Mouse (Mus musculus): ENCODE data around the gene Rnf216. TPM values are rescaled to one million over a fixed set of nuclear protein-coding genes. Genes with fewer than 3 reads are reported as not detected.
"Not testable (repeated sequence)": the region's sequence is repeated elsewhere in the genome, so short reads cannot be mapped to it uniquely, and the experiment has no call there.

Gene Rnf216
- polyA plus RNA-seq, 1 experiment from 2014 or later, result 48.3 TPM

DNA sequence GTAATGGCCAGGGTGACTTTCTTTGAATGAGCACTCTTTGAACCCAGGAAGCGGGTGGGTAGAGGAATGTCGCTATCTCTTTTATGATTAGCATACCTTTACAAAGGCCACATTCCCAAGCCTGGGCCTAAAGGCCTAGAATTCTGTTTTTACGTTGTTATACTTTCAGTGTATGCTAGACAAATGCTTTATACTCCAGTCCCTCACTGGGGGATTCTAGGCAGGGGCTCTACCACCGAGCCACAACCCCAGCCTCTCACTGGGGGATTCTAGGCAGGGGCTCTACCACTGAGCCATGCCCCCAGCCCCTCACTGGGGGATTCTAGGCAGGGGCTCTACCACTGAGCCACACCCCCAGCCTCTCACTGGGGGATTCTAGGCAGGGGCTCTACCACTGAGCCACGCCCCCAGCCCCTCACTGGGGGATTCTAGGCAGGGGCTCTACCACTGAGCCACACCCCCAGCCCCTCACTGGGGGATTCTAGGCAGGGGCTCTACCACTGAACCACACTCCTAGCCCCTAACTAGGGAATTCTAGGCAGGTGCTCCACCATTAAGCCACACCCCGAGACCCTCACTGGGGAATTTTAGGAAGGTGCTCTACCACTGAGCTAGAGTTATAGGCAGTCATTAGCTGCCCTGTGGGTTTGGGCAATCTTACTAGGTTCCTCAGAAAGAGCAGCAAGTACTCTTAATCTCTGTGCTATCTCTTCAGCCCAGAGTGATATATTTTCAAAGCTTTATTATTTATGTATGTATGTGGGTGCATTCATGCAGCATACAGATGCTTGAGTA, 21.6 kb upstream of the Rnf216 start:
- H3K27ac ChIP-seq (ENCODE audit: low read depth, low read length); H3K9ac ChIP-seq (ENCODE audit: low read depth, low read length); H3K4me1 ChIP-seq (ENCODE audit: control insufficient read depth, insufficient read depth, low read length); H3K36me3 ChIP-seq (ENCODE audit: control insufficient read depth, insufficient read depth, low read length); H3K4me2 ChIP-seq (replicated peaks; ENCODE audit: low read depth, low read length); H3K27me3 ChIP-seq (ENCODE audit: control insufficient read depth, insufficient read depth, low read length); H3K4me3 ChIP-seq (ENCODE audit: low read length); ATAC-seq (ENCODE audit: low FRiP score, low TSS enrichment); H3K9me3 ChIP-seq (ENCODE audit: control insufficient read depth, low read length): not testable (repeated sequence)
- WGBS, result 84% methylated on average over 3 of the region's 6 CpGs

GRCm38 (mm10) chr5:143132935-143133514, 20.2 kb upstream of the Rnf216 start:
- no peak overlapping the region for H3K9ac ChIP-seq (ENCODE audit: low read depth, low read length)
- no peaks in the 10 kb centered on the region for H3K27me3 ChIP-seq (ENCODE audit: control insufficient read depth, insufficient read depth, low read length)
- no peak overlapping the region for H3K4me2 ChIP-seq (replicated peaks; ENCODE audit: low read depth, low read length)
- no peaks in the 10 kb centered on the region for H3K36me3 ChIP-seq (ENCODE audit: control insufficient read depth, insufficient read depth, low read length)
- H3K4me1 ChIP-seq (ENCODE audit: control insufficient read depth, insufficient read depth, low read length), result no peaks in the 10 kb centered on the region
- H3K4me3 ChIP-seq (ENCODE audit: low read length), result no peak overlapping the region
- no peak for ATAC-seq (ENCODE audit: low FRiP score, low TSS enrichment)
- H3K9me3 ChIP-seq (ENCODE audit: control insufficient read depth, low read length), result peaks cover 7% of the 10 kb centered on the region
- WGBS, result 85% methylated on average over 13 of the region's 13 CpGs
- no peak overlapping the region for H3K27ac ChIP-seq (ENCODE audit: low read depth, low read length)

GRCm38 (mm10) chr5:143130342-143130741, 17.5 kb upstream of the Rnf216 start:
- Histone ChIP-seq H3K27ac (ENCODE audit: low read depth, low read length) (no peak overlapping the region), H3K36me3 (ENCODE audit: control insufficient read depth, insufficient read depth, low read length) (no peaks in the 10 kb centered on the region)

GRCm38 (mm10) chr5:143129101-143129500, 16.3 kb upstream of the Rnf216 start:
- H3K4me3 ChIP-seq (ENCODE audit: low read length), result no peak overlapping the region
- H3K9me3 ChIP-seq (ENCODE audit: control insufficient read depth, low read length), result peaks cover 7% of the 10 kb centered on the region
- H3K27ac ChIP-seq (ENCODE audit: low read depth, low read length), result no peak overlapping the region
- no peak overlapping the region for H3K9ac ChIP-seq (ENCODE audit: low read depth, low read length)
- no peaks in the 10 kb centered on the region for H3K4me1 ChIP-seq (ENCODE audit: control insufficient read depth, insufficient read depth, low read length)
- 96% methylated on average over 16 of the region's 16 CpGs for WGBS
- ATAC-seq (ENCODE audit: low FRiP score, low TSS enrichment), result no peak
- H3K36me3 ChIP-seq (ENCODE audit: control insufficient read depth, insufficient read depth, low read length), result no peaks in the 10 kb centered on the region
- H3K27me3 ChIP-seq (ENCODE audit: control insufficient read depth, insufficient read depth, low read length), result no peaks in the 10 kb centered on the region
- no peak overlapping the region for H3K4me2 ChIP-seq (replicated peaks; ENCODE audit: low read depth, low read length)

More at GRCm38 (mm10) chr5:143130342-143130741, 17.5 kb upstream of the Rnf216 start:
- Histone ChIP-seq H3K9me3 (ENCODE audit: control insufficient read depth, low read length) (peaks cover 7% of the 10 kb centered on the region), H3K4me3 (ENCODE audit: low read length) (no peak overlapping the region), H3K27me3 (ENCODE audit: control insufficient read depth, insufficient read depth, low read length) (no peaks in the 10 kb centered on the region), H3K9ac (ENCODE audit: low read depth, low read length) (no peak overlapping the region), H3K4me2 (replicated peaks; ENCODE audit: low read depth, low read length) (no peak overlapping the region), H3K4me1 (ENCODE audit: control insufficient read depth, insufficient read depth, low read length) (no peaks in the 10 kb centered on the region)
- no peak for ATAC-seq (ENCODE audit: low FRiP score, low TSS enrichment)
- 94% methylated on average over 7 of the region's 7 CpGs for WGBS

- no peak overlapping the region for H3K4me3 ChIP-seq (ENCODE audit: low read length)
- 83% methylated on average over 8 of the region's 8 CpGs for WGBS
- H3K27me3 ChIP-seq (ENCODE audit: control insufficient read depth, insufficient read depth, low read length), result no peaks in the 10 kb centered on the region
- H3K4me1 ChIP-seq (ENCODE audit: control insufficient read depth, insufficient read depth, low read length), result no peaks in the 10 kb centered on the region
- H3K4me2 ChIP-seq (replicated peaks; ENCODE audit: low read depth, low read length), result no peak overlapping the region
- H3K27ac ChIP-seq (ENCODE audit: low read depth, low read length), result no peak overlapping the region
- H3K9me3 ChIP-seq (ENCODE audit: control insufficient read depth, low read length), result peaks cover 7% of the 10 kb centered on the region
- no peaks in the 10 kb centered on the region for H3K36me3 ChIP-seq (ENCODE audit: control insufficient read depth, insufficient read depth, low read length)
- no peak for ATAC-seq (ENCODE audit: low FRiP score, low TSS enrichment)
- no peak overlapping the region for H3K9ac ChIP-seq (ENCODE audit: low read depth, low read length)
These were observed 15.0 kb upstream of the Rnf216 start for GRCm38 (mm10) chr5:143127837-143128236.

DNA sequence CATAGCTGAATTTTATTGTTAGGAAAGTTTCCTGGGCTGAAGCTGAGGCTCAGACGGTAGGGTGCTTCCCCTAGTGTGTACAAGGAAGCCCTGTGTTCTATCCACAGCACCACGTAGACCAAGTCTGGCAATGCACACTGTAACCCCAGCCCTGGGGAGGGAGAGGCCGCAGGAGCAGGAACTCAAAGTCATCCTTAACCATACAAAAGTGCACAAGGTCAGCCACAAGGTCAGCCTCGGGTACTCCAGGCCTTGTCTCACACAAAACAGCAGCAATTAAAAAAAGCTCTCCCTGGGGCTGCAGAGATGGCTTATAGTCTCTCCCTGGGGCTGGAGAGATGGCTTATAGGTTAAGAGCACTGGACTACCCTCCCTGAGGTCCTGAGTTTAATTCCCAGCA, 14.1 kb upstream of the Rnf216 start:
- no peak for ATAC-seq (ENCODE audit: low FRiP score, low TSS enrichment)
- 63% methylated on average over 4 of the region's 4 CpGs for WGBS
- H3K36me3 ChIP-seq (ENCODE audit: control insufficient read depth, insufficient read depth, low read length), result no peaks in the 10 kb centered on the region

DNA sequence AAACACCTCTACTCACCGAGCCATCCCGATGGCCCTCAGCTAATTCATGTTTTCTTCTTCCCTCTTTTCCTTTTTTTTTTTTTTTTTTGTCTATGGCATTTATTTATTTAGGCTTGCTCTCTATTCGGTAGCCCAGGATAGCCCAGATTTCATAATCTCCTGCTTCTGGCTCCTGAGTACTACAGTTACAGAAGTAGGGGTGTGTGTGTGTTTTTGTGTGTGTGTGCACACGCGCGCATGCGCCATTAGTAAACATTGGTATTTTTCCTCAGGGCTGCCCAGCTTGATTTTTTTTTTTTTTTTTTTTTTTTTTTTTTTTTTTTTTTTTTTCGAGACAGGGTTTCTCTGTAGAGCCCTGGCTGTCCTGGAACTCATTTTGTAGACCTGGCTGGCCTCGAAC, 13.3 kb upstream of the Rnf216 start:
- Histone ChIP-seq H3K4me1 (ENCODE audit: control insufficient read depth, insufficient read depth, low read length) (no peaks in the 10 kb centered on the region), H3K4me3 (ENCODE audit: low read length) (no peak overlapping the region), H3K4me2 (replicated peaks; ENCODE audit: low read depth, low read length) (no peak overlapping the region), H3K9ac (ENCODE audit: low read depth, low read length) (no peak overlapping the region), H3K36me3 (ENCODE audit: control insufficient read depth, insufficient read depth, low read length) (no peaks in the 10 kb centered on the region), H3K9me3 (ENCODE audit: control insufficient read depth, low read length) (peaks cover 7% of the 10 kb centered on the region), H3K27me3 (ENCODE audit: control insufficient read depth, insufficient read depth, low read length) (no peaks in the 10 kb centered on the region), H3K27ac (ENCODE audit: low read depth, low read length) (no peak overlapping the region)
- ATAC-seq (ENCODE audit: low FRiP score, low TSS enrichment), result no peak
- WGBS, result 91% methylated on average over 9 of the region's 9 CpGs

More for the DNA sequence above, 14.1 kb upstream of the Rnf216 start:
- Histone ChIP-seq H3K9ac (ENCODE audit: low read depth, low read length) (no peak overlapping the region), H3K4me3 (ENCODE audit: low read length) (no peak overlapping the region), H3K27me3 (ENCODE audit: control insufficient read depth, insufficient read depth, low read length) (no peaks in the 10 kb centered on the region), H3K27ac (ENCODE audit: low read depth, low read length) (no peak overlapping the region), H3K4me1 (ENCODE audit: control insufficient read depth, insufficient read depth, low read length) (no peaks in the 10 kb centered on the region), H3K4me2 (replicated peaks; ENCODE audit: low read depth, low read length) (no peak overlapping the region), H3K9me3 (ENCODE audit: control insufficient read depth, low read length) (peaks cover 7% of the 10 kb centered on the region)

DNA sequence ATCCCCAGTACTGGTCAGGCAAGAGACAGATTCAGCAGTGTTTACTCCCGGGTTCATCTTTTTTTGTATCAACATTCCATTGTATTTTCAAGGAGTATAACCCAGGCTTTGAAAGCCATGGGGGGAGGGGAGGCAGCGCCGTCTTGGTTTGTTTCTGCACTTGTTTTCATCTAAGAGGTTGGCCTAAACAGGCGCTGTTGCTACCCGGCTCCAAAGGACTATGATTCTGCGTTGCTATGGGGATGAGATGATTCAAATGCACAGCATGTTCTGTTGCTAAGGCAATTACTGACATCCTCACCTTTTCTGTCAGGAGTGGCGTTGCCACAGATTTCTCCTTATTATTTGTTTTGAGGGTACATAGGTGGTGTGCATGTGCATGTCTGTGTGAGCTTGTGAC, 12.8 kb upstream of the Rnf216 start:
- H3K36me3 ChIP-seq (ENCODE audit: control insufficient read depth, insufficient read depth, low read length), result no peaks in the 10 kb centered on the region
- no peak for ATAC-seq (ENCODE audit: low FRiP score, low TSS enrichment)
- WGBS, result 72% methylated on average over 7 of the region's 7 CpGs

DNA sequence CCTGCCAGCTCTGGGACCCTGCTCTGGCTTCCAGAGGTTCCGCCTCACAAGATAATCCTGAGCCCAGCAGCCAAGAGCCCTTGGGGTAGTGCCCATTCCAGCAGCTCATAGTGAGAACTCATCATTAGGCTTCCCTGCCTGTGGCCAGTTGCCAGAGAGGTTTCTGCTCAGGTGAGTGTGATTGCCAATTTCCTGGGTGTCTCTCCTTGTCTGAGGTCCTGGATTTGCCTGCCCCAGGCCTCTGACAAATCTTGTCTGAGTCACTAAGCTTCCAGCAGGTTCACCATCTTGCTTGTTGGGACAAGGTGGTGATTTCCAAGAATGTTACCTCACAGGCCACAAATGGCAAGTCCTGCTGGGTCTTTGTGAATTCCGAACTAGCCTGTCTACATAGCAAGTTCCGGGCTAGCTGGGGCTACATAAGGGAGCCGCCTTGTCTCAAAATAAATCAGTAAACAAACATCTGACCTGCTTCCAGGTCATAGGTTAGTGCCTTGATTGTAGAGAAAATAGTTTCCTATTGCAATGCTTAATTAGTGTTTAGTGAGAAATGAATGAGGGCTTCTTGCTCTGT, 12.1 kb upstream of the Rnf216 start:
- peaks cover 7% of the 10 kb centered on the region for H3K9me3 ChIP-seq (ENCODE audit: control insufficient read depth, low read length)
- ATAC-seq (ENCODE audit: low FRiP score, low TSS enrichment), result no peak
- H3K36me3 ChIP-seq (ENCODE audit: control insufficient read depth, insufficient read depth, low read length), result no peaks in the 10 kb centered on the region
- WGBS, result 87% methylated on average over 4 of the region's 4 CpGs
- no peaks in the 10 kb centered on the region for H3K4me1 ChIP-seq (ENCODE audit: control insufficient read depth, insufficient read depth, low read length)
- no peak overlapping the region for H3K9ac ChIP-seq (ENCODE audit: low read depth, low read length)
- no peak overlapping the region for H3K27ac ChIP-seq (ENCODE audit: low read depth, low read length)
- no peak overlapping the region for H3K4me2 ChIP-seq (replicated peaks; ENCODE audit: low read depth, low read length)
- H3K4me3 ChIP-seq (ENCODE audit: low read length), result no peak overlapping the region
- no peaks in the 10 kb centered on the region for H3K27me3 ChIP-seq (ENCODE audit: control insufficient read depth, insufficient read depth, low read length)

More for the DNA sequence above, 12.8 kb upstream of the Rnf216 start:
- no peaks in the 10 kb centered on the region for H3K27me3 ChIP-seq (ENCODE audit: control insufficient read depth, insufficient read depth, low read length)
- H3K4me3 ChIP-seq (ENCODE audit: low read length), result no peak overlapping the region
- no peak overlapping the region for H3K4me2 ChIP-seq (replicated peaks; ENCODE audit: low read depth, low read length)
- peaks cover 7% of the 10 kb centered on the region for H3K9me3 ChIP-seq (ENCODE audit: control insufficient read depth, low read length)
- no peak overlapping the region for H3K27ac ChIP-seq (ENCODE audit: low read depth, low read length)
- H3K4me1 ChIP-seq (ENCODE audit: control insufficient read depth, insufficient read depth, low read length), result no peaks in the 10 kb centered on the region
- no peak overlapping the region for H3K9ac ChIP-seq (ENCODE audit: low read depth, low read length)

Data from kidney, embryonic 14.5 days (tissue).